ENCODE assay signal across 19 mouse cellular contexts in genomic region chr5:40714497-40715128, GRCm38 (mm10).
DNase-seq lines count a peak whose midpoint lies in the region; ATAC-seq and TF ChIP-seq lines count a peak whose summit lies in the region.
"Had no signal": no experiment of that assay in that cellular context is flagged by ENCODE, and none has a peak within 500 bp of the region (broad histone marks: within the 10 kb centered on the region; RNA-seq: fewer than 3 reads in every experiment).

No protein-coding gene starts in this region.

- peak; percentile 69 for ATAC-seq in forebrain, postnatal 0 days
- no peak for ATAC-seq in forebrain, embryonic 14.5 days
- no peak for ATAC-seq in neural tube, embryonic 15.5 days (ENCODE audit: low FRiP score)
- ATAC-seq: forebrain, embryonic 15.5 days; hindbrain, postnatal 0 days had no signal

- no peak overlapping the region for H3K4me3 ChIP-seq in forebrain, postnatal 0 days (ENCODE audit: low read depth, low read length)
- no peak overlapping the region for H3K4me3 ChIP-seq in forebrain, embryonic 14.5 days (ENCODE audit: low read depth, low read length)
- no peak overlapping the region for H3K4me3 ChIP-seq in neural tube, embryonic 15.5 days (replicated peaks)
- H3K4me3 ChIP-seq: embryonic facial prominence, embryonic 10.5 days; forebrain, embryonic 15.5 days; heart, embryonic 10.5 days; hindbrain, embryonic 13.5 days had no signal

- H3K4me2 ChIP-seq in forebrain, postnatal 0 days (ENCODE audit: low read depth): no peak overlapping the region
- H3K4me2 ChIP-seq in forebrain, embryonic 14.5 days (ENCODE audit: low read length): no peak overlapping the region
- no peak overlapping the region for H3K4me2 ChIP-seq in neural tube, embryonic 15.5 days
- H3K4me2 ChIP-seq: forebrain, embryonic 15.5 days; hindbrain, embryonic 13.5 days had no signal

- H3K27ac ChIP-seq in forebrain, postnatal 0 days (ENCODE audit: low read depth, low read length): no peak overlapping the region
- no peak overlapping the region for H3K27ac ChIP-seq in forebrain, embryonic 14.5 days (ENCODE audit: low read depth, low read length)
- no peak overlapping the region for H3K27ac ChIP-seq in neural tube, embryonic 15.5 days (replicated peaks)
- H3K27ac ChIP-seq: embryonic facial prominence, embryonic 10.5 days; forebrain, embryonic 15.5 days; heart, embryonic 10.5 days; hindbrain, embryonic 13.5 days; hindbrain, postnatal 0 days had no signal

- H3K9me3 ChIP-seq in forebrain, postnatal 0 days (ENCODE audit: low read length): no peaks in the 10 kb centered on the region
- no peaks in the 10 kb centered on the region for H3K9me3 ChIP-seq in forebrain, embryonic 14.5 days (replicated peaks; ENCODE audit: control insufficient read depth, low read length)
- no peaks in the 10 kb centered on the region for H3K9me3 ChIP-seq in neural tube, embryonic 15.5 days (replicated peaks)
- H3K9me3 ChIP-seq: embryonic facial prominence, embryonic 10.5 days; forebrain, embryonic 15.5 days; heart, embryonic 10.5 days; hindbrain, embryonic 13.5 days had no signal

- TF ChIP-seq CTCF in forebrain, postnatal 0 days (IDR thresholded peaks at IDR 0.05; ENCODE audit: low read depth): no peak

- DNase-seq in forebrain, postnatal 0 days: no peak
- DNase-seq in forebrain, embryonic 14.5 days (ENCODE audit: low spot score): no peak
- peak; percentile 6 to 16 for DNase-seq in left cerebral cortex, postnatal 14 days (ENCODE audit: low spot score in 2 of 2)
- DNase-seq in left cerebral cortex, postnatal 10 days (ENCODE audit: extremely low spot score in 1 of 2, low spot score in 2 of 2): no peak
- peak; percentile 32 to 34 for DNase-seq in right cerebral cortex, postnatal 10 days (ENCODE audit: low spot score in 2 of 2)
- no peak for DNase-seq in right cerebral cortex, postnatal 25 days
- DNase-seq: adrenal gland, postnatal 10 days; cerebellum, adult 18-20 months; cerebellum, adult 9-11 months; cerebellum, postnatal 36 days; gastrocnemius, postnatal 36 days; heart, adult 18-20 months; heart, postnatal 14 days had no signal

- 68% methylated on average over 3 of the region's 3 CpGs for WGBS in forebrain, postnatal 0 days
- 78% methylated on average over 3 of the region's 3 CpGs for WGBS in forebrain, embryonic 14.5 days
- WGBS in neural tube, embryonic 15.5 days: 86% methylated on average over 3 of the region's 3 CpGs

- intact Hi-C loops in left cerebral cortex, postnatal 14 days (cut with DNase I): no loop called here
- intact Hi-C loops in left cerebral cortex, postnatal 10 days (cut with DNase I): no loop called here

- no peaks in the 10 kb centered on the region for H3K27me3 ChIP-seq in forebrain, postnatal 0 days (ENCODE audit: insufficient read depth, low read length)
- H3K27me3 ChIP-seq in forebrain, embryonic 14.5 days (replicated peaks; ENCODE audit: control insufficient read depth, insufficient read depth, low read length): no peaks in the 10 kb centered on the region
- H3K27me3 ChIP-seq in neural tube, embryonic 15.5 days (replicated peaks): no peaks in the 10 kb centered on the region
- H3K27me3 ChIP-seq: forebrain, embryonic 15.5 days; hindbrain, embryonic 13.5 days had no signal

- no peak overlapping the region for H3K9ac ChIP-seq in forebrain, postnatal 0 days
- H3K9ac ChIP-seq in forebrain, embryonic 14.5 days (ENCODE audit: low read length): no peak overlapping the region
- no peak overlapping the region for H3K9ac ChIP-seq in neural tube, embryonic 15.5 days (replicated peaks)
- H3K9ac ChIP-seq: forebrain, embryonic 15.5 days; hindbrain, embryonic 13.5 days had no signal

- no peaks in the 10 kb centered on the region for H3K4me1 ChIP-seq in forebrain, postnatal 0 days (ENCODE audit: insufficient read depth)
- no peaks in the 10 kb centered on the region for H3K4me1 ChIP-seq in forebrain, embryonic 14.5 days (ENCODE audit: control insufficient read depth, insufficient read depth, low read length)
- H3K4me1 ChIP-seq in neural tube, embryonic 15.5 days: no peaks in the 10 kb centered on the region
- H3K4me1 ChIP-seq: embryonic facial prominence, embryonic 10.5 days; forebrain, embryonic 15.5 days; heart, embryonic 10.5 days; hindbrain, embryonic 13.5 days had no signal

- H3K36me3 ChIP-seq in forebrain, postnatal 0 days (ENCODE audit: insufficient read depth): no peaks in the 10 kb centered on the region
- H3K36me3 ChIP-seq in forebrain, embryonic 14.5 days (ENCODE audit: control insufficient read depth, insufficient read depth, low read length): no peaks in the 10 kb centered on the region
- H3K36me3 ChIP-seq in neural tube, embryonic 15.5 days: no peaks in the 10 kb centered on the region
- H3K36me3 ChIP-seq: embryonic facial prominence, embryonic 10.5 days; forebrain, embryonic 15.5 days; heart, embryonic 10.5 days; hindbrain, embryonic 13.5 days had no signal

Comparison
In these comparisons a context has a peak if more than half of its experiments do, and no peak if none do; other contexts are left out.
1. DNase-seq: peak in left cerebral cortex, postnatal 14 days (2 of 2) and right cerebral cortex, postnatal 10 days (2 of 2); none in forebrain, postnatal 0 days (single experiment), forebrain, embryonic 14.5 days (single experiment), left cerebral cortex, postnatal 10 days (0 of 2) and right cerebral cortex, postnatal 25 days (single experiment).